Mouse (Mus musculus) heart, embryonic 16.5 days (tissue): ENCODE data around the gene Mylk2. TPM values are rescaled to one million over a fixed set of nuclear protein-coding genes. Genes with fewer than 3 reads are reported as not detected.

Experiments used
- ATAC-seq: fragments of 200-750 bp; cut with Nextera tagmentation; replicated peaks from 2 replicates; pipeline ENCODE4 v1.8.0; 2017; ENCODE audit warnings: moderate number of reproducible peaks; ENCODE audit not compliant: insufficient read depth, low FRiP score; ENCODE audit errors: extremely low read depth
- H3K27ac ChIP-seq: fragments of 300-500 bp; sonication (generic); 2 replicates; pipeline ENCODE4 v1.5.1; 2014; ENCODE audit warnings: mild to moderate bottlenecking, low read length, control low read depth, moderate library complexity
- H3K27me3 ChIP-seq: fragments of 300-500 bp; sonication (generic); 2 replicates; pipeline ENCODE4 v1.6.1; 2014; ENCODE audit warnings: low read length, mixed read lengths; ENCODE audit not compliant: control insufficient read depth, insufficient read depth
- H3K36me3 ChIP-seq: fragments of 300-500 bp; sonication (generic); 2 replicates; pipeline ENCODE4 v1.6.1; 2014; ENCODE audit not compliant: control insufficient read depth, insufficient read depth
- H3K4me1 ChIP-seq: fragments of 300-500 bp; sonication (generic); 2 replicates; pipeline ENCODE4 v1.6.1; 2014; ENCODE audit warnings: low read length, mixed read lengths; ENCODE audit not compliant: control insufficient read depth, insufficient read depth
- H3K4me2 ChIP-seq: fragments of 300-500 bp; sonication (generic); 2 replicates; pipeline ENCODE4 v1.6.1; 2014; ENCODE audit warnings: low read depth, mild to moderate bottlenecking, control low read depth, low read length
- H3K4me3 ChIP-seq: fragments of 300-500 bp; sonication (generic); 2 replicates; pipeline ENCODE4 v1.5.1; 2014; ENCODE audit warnings: mild to moderate bottlenecking, control low read depth, low read length
- H3K9ac ChIP-seq: fragments of 300-500 bp; sonication (generic); 2 replicates; pipeline ENCODE4 v1.6.1; 2014; ENCODE audit warnings: low read length, control low read depth
- H3K9me3 ChIP-seq: fragments of 300-500 bp; sonication (generic); replicated peaks from 2 replicates; pipeline ENCODE4 v1.6.1; 2016; ENCODE audit warnings: low read length; ENCODE audit not compliant: control insufficient read depth
- WGBS: fragments of 180-500 bp; shearing (Covaris S2); extraction: QIAGEN DNeasy Blood & Tissue Kit; methylation state at CpG from one replicate; pipeline ENCODE4 v1.1.7; 2014; 5-methylcytosine and 5-hydroxymethylcytosine counted together
- polyA plus RNA-seq: library from polyadenylated mRNA; unstranded; fragments of >200 nt; fragmentation: Nextera tagmentation; extraction: Ambion mirVana; gene quantifications from 2 replicates; pipeline ENCODE4 v1.2.1, GENCODE M21; 2015

Gene Mylk2
- polyA plus RNA-seq, 1 experiment from 2014 or later, result 0.32 TPM

- Histone ChIP-seq H3K9me3 (no peaks in the 10 kb centered on the region), H3K4me2 (no peak overlapping the region), H3K27me3 (no peaks in the 10 kb centered on the region), H3K27ac (no peak overlapping the region), H3K4me1 (peaks cover 9% of the 10 kb centered on the region), H3K4me3 (no peak overlapping the region), H3K9ac (no peak overlapping the region), H3K36me3 (no peaks in the 10 kb centered on the region)
- ATAC-seq, result no peak
- WGBS, result 75% methylated on average over 3 of the region's 3 CpGs
Measured at GRCm38 (mm10) chr2:152923621-152924020, 12.5 kb downstream of the Mylk2 start.

GRCm38 (mm10) chr2:152924128-152924527, 13.0 kb downstream of the Mylk2 start:
- Histone ChIP-seq H3K4me3 (no peak overlapping the region), H3K27ac (no peak overlapping the region), H3K9me3 (no peaks in the 10 kb centered on the region), H3K36me3 (no peaks in the 10 kb centered on the region), H3K4me2 (no peak overlapping the region), H3K9ac (no peak overlapping the region), H3K27me3 (no peaks in the 10 kb centered on the region), H3K4me1 (peaks cover 11% of the 10 kb centered on the region)
- WGBS, result 61% methylated on average over 8 of the region's 8 CpGs
- no peak for ATAC-seq

- no peak overlapping the region for H3K4me3 ChIP-seq
- no peak overlapping the region for H3K9ac ChIP-seq
- 60% methylated on average over 5 of the region's 5 CpGs for WGBS
- no peaks in the 10 kb centered on the region for H3K36me3 ChIP-seq
- ATAC-seq, result no peak
- no peaks in the 10 kb centered on the region for H3K27me3 ChIP-seq
- H3K4me2 ChIP-seq, result no peak overlapping the region
- peak overlapping the region; percentile 82 for H3K27ac ChIP-seq
- peaks cover 11% of the 10 kb centered on the region for H3K4me1 ChIP-seq
- H3K9me3 ChIP-seq, result no peaks in the 10 kb centered on the region
Measured at GRCm38 (mm10) chr2:152924543-152924942, 13.4 kb downstream of the Mylk2 start.

- ATAC-seq, result peak; percentile 70
- Histone ChIP-seq H3K9ac (no peak overlapping the region), H3K4me1 (peaks cover 11% of the 10 kb centered on the region), H3K4me3 (no peak overlapping the region), H3K4me2 (0 out of 2 replicates have a peak overlapping the region, but pooled peaks have one; percentile 6), H3K27ac (peak overlapping the region; percentile 82), H3K27me3 (no peaks in the 10 kb centered on the region), H3K9me3 (no peaks in the 10 kb centered on the region), H3K36me3 (no peaks in the 10 kb centered on the region)
- WGBS, result 47% methylated on average over 11 of the region's 11 CpGs
Measured at GRCm38 (mm10) chr2:152925189-152925872, 14.2 kb downstream of the Mylk2 start.

GRCm38 (mm10) chr2:152926896-152927295, 15.7 kb downstream of the Mylk2 start:
- H3K9ac ChIP-seq, result no peak overlapping the region
- H3K27me3 ChIP-seq, result no peaks in the 10 kb centered on the region
- peak overlapping the region; percentile 11; the same call in 1 of the 2 replicates for H3K27ac ChIP-seq
- H3K36me3 ChIP-seq, result no peaks in the 10 kb centered on the region
- H3K4me3 ChIP-seq, result no peak overlapping the region
- WGBS, result 76% methylated on average over 9 of the region's 9 CpGs
- H3K9me3 ChIP-seq, result no peaks in the 10 kb centered on the region
- peaks cover 11% of the 10 kb centered on the region for H3K4me1 ChIP-seq
- H3K4me2 ChIP-seq, result no peak overlapping the region
- ATAC-seq, result no peak

- Histone ChIP-seq H3K4me1 (peaks cover 11% of the 10 kb centered on the region), H3K4me3 (no peak overlapping the region), H3K27me3 (no peaks in the 10 kb centered on the region), H3K9ac (no peak overlapping the region), H3K9me3 (no peaks in the 10 kb centered on the region), H3K36me3 (no peaks in the 10 kb centered on the region), H3K4me2 (no peak overlapping the region), H3K27ac (peak overlapping the region; percentile 11; the same call in 1 of the 2 replicates)
- no peak for ATAC-seq
- 29% methylated on average over 5 of the region's 5 CpGs for WGBS
Measured at GRCm38 (mm10) chr2:152927371-152927770, 16.2 kb downstream of the Mylk2 start.

GRCm38 (mm10) chr2:152928219-152928987, 17.3 kb downstream of the Mylk2 start:
- Histone ChIP-seq H3K9ac (peak overlapping the region; percentile 10; the same call in 1 of the 2 replicates), H3K4me2 (no peak overlapping the region), H3K36me3 (no peaks in the 10 kb centered on the region), H3K4me3 (no peak overlapping the region), H3K9me3 (no peaks in the 10 kb centered on the region), H3K27ac (peak overlapping the region; percentile 74), H3K4me1 (peaks cover 11% of the 10 kb centered on the region), H3K27me3 (no peaks in the 10 kb centered on the region)
- ATAC-seq, result no peak; the same call in 1 of the 2 replicates
- WGBS, result 40% methylated on average over 14 of the region's 14 CpGs

GRCm38 (mm10) chr2:152928988-152929370, 17.8 kb downstream of the Mylk2 start:
- Histone ChIP-seq H3K4me1 (peaks cover 11% of the 10 kb centered on the region), H3K27ac (peak overlapping the region; percentile 74), H3K36me3 (no peaks in the 10 kb centered on the region)

GRCm38 (mm10) chr2:152930276-152930675, 19.1 kb downstream of the Mylk2 start:
- peak; percentile 38 for ATAC-seq
- WGBS, result 34% methylated on average over 2 of the region's 2 CpGs
- no peaks in the 10 kb centered on the region for H3K36me3 ChIP-seq
- no peaks in the 10 kb centered on the region for H3K27me3 ChIP-seq
- H3K4me1 ChIP-seq, result peaks cover 9% of the 10 kb centered on the region
- peak overlapping the region; percentile 64 for H3K27ac ChIP-seq
- no peaks in the 10 kb centered on the region for H3K9me3 ChIP-seq
- H3K4me2 ChIP-seq, result peak overlapping the region; percentile 26; the same call in 1 of the 2 replicates
- no peak overlapping the region for H3K4me3 ChIP-seq
- H3K9ac ChIP-seq, result no peak overlapping the region

More at GRCm38 (mm10) chr2:152928988-152929370, 17.8 kb downstream of the Mylk2 start:
- H3K4me2 ChIP-seq, result no peak overlapping the region
- 57% methylated on average over 3 of the region's 3 CpGs for WGBS
- H3K27me3 ChIP-seq, result no peaks in the 10 kb centered on the region
- no peak overlapping the region for H3K9ac ChIP-seq
- no peak overlapping the region for H3K4me3 ChIP-seq
- ATAC-seq, result no peak
- no peaks in the 10 kb centered on the region for H3K9me3 ChIP-seq
